Mouse (Mus musculus): Measurements from ENCODE around the gene Robo2. TPM values are rescaled to one million over a fixed set of nuclear protein-coding genes. Genes with fewer than 3 reads are reported as not detected.

Gene Robo2
- polyA plus RNA-seq, 1 experiment: not detected

DNA sequence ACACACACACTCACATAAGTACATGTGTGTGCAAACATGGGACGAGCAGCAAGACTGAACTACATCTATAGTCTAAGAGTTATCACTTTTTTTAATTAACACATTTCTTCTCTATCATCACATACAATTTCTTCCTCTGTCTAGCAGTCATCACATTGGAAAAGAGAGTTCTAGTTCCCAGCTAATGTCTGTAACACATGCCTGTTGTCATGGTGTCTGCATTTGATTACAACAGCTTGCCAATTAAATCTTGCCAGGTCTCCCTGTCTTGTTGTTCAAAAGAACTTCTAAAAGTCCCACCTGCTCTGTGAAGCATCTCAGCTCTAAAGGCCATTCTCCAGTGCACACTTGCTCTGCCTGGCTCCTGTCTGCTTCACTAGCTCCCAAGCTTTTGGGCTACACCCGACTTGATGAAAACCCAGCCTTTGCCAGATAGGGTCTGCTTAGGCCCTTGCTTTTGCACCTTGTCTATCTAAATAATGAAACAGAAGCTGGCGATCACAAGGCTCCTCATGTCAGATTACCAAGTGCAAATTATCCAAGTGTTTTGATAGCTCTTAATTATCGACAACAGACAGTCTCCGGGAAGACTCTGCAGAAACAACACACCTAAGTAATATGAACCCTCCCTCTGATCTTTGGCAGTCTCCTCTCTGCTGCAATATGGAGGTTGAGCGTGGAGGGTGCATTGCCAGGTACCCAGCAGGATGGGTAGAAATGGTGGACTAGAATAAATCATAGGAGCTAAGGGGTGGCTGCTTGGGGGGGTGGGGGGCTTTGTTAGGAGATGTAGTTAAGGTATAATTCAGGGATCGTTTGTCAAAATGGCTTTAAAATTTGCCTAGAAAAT lies 186.0 kb downstream of the Robo2 start:
- no peaks in the 10 kb centered on the region for H3K4me1 ChIP-seq (ENCODE audit: control insufficient read depth, insufficient read depth, low read length)

DNA sequence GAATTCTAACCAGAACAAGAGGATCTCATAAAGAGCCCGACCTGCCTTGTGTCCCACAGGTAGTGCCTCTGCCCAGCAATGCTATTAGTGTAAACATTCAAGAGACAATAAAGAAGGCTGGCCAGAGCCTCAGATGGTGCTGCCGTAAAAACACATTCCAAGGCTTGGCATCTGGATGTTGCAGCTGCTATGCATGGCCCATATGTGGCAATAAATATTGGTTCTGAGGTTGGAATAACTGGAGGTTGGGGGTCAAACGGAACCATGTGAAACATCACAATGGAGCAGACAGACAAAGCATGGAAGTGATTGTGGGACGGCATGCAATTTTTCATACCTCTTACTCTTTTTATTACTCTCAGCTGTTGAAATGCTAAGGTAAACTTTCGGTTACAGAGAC lies 189.1 kb downstream of the Robo2 start:
- Histone ChIP-seq H3K4me3 (ENCODE audit: insufficient read depth, low read length) (no peak overlapping the region), H3K4me1 (ENCODE audit: control insufficient read depth, insufficient read depth, low read length) (no peaks in the 10 kb centered on the region), H3K27ac (ENCODE audit: insufficient read depth, low read depth, low read length) (no peak overlapping the region)
- no peak for TF ChIP-seq POLR2A (IDR thresholded peaks at IDR 0.05; ENCODE audit: borderline replicate concordance, low read depth, low read length)
- TF ChIP-seq CTCF (IDR thresholded peaks at IDR 0.05; ENCODE audit: low read depth, low read length): no peak

More for the DNA sequence above, 186.0 kb downstream of the Robo2 start:
- TF ChIP-seq CTCF (IDR thresholded peaks at IDR 0.05; ENCODE audit: low read depth, low read length): no peak
- TF ChIP-seq POLR2A (IDR thresholded peaks at IDR 0.05; ENCODE audit: borderline replicate concordance, low read depth, low read length): no peak
- no peak overlapping the region for H3K27ac ChIP-seq (ENCODE audit: insufficient read depth, low read depth, low read length)
- H3K4me3 ChIP-seq (ENCODE audit: insufficient read depth, low read length): no peak overlapping the region

DNA sequence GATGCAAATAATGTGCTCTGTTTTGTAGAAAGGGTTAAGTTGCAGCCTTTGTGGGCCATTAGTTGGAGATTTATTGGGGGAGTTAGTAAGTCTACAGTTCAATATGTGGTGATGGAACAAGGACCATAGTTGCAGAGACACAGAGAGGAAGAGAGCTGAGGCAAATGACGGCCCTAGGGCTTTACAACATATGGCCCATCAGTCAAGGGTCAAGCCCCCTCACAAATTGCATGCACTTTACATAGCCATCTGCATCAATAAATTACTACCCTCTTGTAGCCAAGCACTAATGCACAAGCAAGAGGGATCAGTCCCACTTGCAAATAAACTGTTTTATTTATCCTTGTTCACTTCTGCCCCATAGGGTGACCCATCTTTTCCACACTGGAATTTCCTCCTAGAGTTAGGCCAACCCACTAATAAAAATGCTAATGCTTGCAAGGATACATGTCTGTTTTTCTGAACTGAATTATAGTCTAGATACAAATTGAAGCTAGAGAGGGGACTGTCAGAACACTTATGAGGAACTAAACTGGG lies 194.7 kb downstream of the Robo2 start:
- Histone ChIP-seq H3K4me3 (ENCODE audit: insufficient read depth, low read length) (no peak overlapping the region), H3K27ac (ENCODE audit: insufficient read depth, low read depth, low read length) (no peak overlapping the region), H3K4me1 (ENCODE audit: control insufficient read depth, insufficient read depth, low read length) (no peaks in the 10 kb centered on the region)
- no peak for TF ChIP-seq CTCF (IDR thresholded peaks at IDR 0.05; ENCODE audit: low read depth, low read length)
- TF ChIP-seq POLR2A (IDR thresholded peaks at IDR 0.05; ENCODE audit: borderline replicate concordance, low read depth, low read length): no peak

DNA sequence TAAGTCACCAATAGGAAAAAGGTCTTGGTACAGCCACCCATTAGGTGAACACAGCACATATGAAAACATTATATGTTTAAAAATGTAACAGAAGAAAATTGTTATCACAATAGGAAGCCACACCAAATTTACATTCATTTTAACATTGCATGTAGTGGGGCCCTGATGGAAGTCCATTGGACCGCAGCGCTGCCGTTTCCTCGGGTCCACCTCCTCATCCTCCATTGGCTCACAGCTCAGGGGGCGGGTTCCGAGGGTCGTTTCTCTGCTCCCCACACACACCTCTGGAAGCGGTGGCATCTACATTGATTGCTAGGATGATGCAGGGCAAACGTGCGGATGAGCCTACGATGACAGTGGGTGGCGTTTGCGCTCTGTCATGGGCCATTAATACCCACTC lies 195.8 kb downstream of the Robo2 start:
- Histone ChIP-seq H3K4me3 (ENCODE audit: insufficient read depth, low read length) (no peak overlapping the region), H3K27ac (ENCODE audit: insufficient read depth, low read depth, low read length) (no peak overlapping the region), H3K4me1 (ENCODE audit: control insufficient read depth, insufficient read depth, low read length) (no peaks in the 10 kb centered on the region)
- TF ChIP-seq POLR2A (IDR thresholded peaks at IDR 0.05; ENCODE audit: borderline replicate concordance, low read depth, low read length) (no peak), CTCF (IDR thresholded peaks at IDR 0.05; ENCODE audit: low read depth, low read length) (no peak)

DNA sequence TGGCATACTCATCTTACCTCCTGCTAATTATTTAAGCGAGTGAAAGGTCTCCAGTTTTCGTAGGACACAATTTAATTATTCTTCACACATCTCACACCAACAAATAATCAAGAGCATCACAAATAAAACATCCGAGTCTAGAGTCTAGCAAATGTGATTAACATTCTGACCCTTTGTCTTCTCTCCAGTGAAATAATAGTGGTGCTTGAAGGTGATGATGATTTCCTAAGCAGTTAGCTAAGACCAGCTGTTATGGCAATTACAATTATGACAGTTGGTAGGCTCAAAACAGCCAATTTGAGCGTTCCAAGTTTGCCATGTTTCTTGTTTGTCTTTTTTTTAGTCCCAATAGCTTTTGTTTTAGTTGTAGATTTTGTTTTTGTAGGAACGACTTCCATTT lies 210.9 kb downstream of the Robo2 start:
- Histone ChIP-seq H3K4me3 (ENCODE audit: insufficient read depth, low read length) (no peak overlapping the region), H3K27ac (ENCODE audit: insufficient read depth, low read depth, low read length) (no peak overlapping the region)

DNA sequence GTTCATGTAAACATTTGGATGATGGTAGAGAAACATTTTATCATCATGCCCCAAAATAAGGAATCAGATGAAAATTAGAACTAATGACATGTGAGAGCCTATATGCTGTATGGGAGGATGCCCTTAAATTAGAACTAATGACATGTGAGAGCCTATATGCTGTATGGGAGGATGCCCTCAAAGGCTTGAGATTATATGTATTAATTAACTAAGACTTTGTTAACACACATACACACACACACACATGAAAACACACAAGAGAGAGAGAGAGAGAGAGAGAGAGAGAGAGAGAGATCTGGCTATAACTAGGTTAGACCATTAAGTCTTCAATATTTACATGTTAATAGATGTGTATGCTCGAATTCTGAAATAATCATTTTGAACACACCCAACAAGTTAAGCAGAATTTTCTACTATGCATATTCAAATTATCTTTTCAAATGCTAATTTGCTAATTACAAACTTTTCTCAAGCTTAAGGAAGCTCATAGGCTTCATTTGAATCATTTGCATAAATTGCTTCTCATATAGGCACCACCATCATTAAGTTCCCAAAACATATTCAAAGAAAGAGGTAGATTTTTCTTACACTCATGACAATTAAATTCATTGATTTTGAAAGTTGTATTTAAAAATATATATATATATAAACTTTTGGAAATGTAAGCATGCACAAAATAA lies 211.5 kb downstream of the Robo2 start:
- Histone ChIP-seq H3K27ac (ENCODE audit: insufficient read depth, low read depth, low read length) (no peak overlapping the region), H3K4me1 (ENCODE audit: control insufficient read depth, insufficient read depth, low read length) (no peaks in the 10 kb centered on the region), H3K4me3 (ENCODE audit: insufficient read depth, low read length) (no peak overlapping the region)
- TF ChIP-seq CTCF (IDR thresholded peaks at IDR 0.05; ENCODE audit: low read depth, low read length): no peak
- no peak for TF ChIP-seq POLR2A (IDR thresholded peaks at IDR 0.05; ENCODE audit: borderline replicate concordance, low read depth, low read length)

More for the DNA sequence above, 210.9 kb downstream of the Robo2 start:
- TF ChIP-seq POLR2A (IDR thresholded peaks at IDR 0.05; ENCODE audit: borderline replicate concordance, low read depth, low read length): no peak
- TF ChIP-seq CTCF (IDR thresholded peaks at IDR 0.05; ENCODE audit: low read depth, low read length): no peak
- no peaks in the 10 kb centered on the region for H3K4me1 ChIP-seq (ENCODE audit: control insufficient read depth, insufficient read depth, low read length)

DNA sequence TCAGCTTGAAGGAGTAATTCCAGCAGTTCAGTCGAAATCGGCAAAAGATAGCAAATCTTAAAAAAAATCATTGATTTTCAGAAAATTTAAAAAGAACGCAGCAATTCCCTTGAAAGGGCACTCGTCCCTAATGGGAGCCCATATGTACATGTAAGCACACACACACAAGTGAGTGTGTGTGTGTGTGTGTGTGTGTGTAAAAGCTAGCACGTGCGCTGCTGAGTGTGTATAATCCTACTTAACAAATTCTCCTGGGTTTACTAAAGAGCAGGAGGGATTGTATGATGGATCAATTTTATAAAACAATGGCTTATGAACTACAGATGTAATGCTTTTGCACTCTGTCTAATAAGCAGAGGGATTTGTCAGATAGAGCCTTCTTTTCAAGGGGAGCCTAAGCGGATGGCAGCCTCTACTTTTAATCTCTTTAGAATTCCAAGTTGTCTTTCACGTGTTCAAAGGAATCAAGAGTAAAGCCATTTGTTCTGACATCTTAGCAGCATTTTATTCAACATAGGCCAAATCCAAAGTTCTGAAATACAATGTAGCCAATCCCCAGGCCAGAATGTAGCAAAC lies 218.6 kb downstream of the Robo2 start:
- TF ChIP-seq POLR2A (IDR thresholded peaks at IDR 0.05; ENCODE audit: borderline replicate concordance, low read depth, low read length) (no peak), CTCF (IDR thresholded peaks at IDR 0.05; ENCODE audit: low read depth, low read length) (no peak)

DNA sequence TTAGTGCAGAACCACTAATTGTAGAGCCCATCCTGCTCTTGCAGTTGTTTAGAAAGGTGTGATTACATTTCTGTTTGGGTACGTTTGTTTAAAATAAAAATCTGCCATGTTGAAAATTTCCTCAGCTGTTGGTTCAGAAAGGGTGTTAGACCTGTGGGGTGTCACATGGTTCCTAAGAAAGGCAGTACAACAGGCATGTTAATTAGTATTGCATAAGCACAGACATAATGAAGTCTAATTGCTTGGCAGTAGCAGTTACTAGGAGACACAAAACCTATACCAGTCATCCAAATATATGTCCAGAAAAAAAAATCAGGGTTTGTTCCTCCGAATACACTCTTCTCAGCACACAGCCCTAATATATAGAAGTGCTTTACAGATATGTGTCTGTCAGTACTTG lies 220.0 kb downstream of the Robo2 start:
- Histone ChIP-seq H3K27ac (ENCODE audit: insufficient read depth, low read depth, low read length) (no peak overlapping the region), H3K4me3 (ENCODE audit: insufficient read depth, low read length) (no peak overlapping the region), H3K4me1 (ENCODE audit: control insufficient read depth, insufficient read depth, low read length) (no peaks in the 10 kb centered on the region)
- TF ChIP-seq POLR2A (IDR thresholded peaks at IDR 0.05; ENCODE audit: borderline replicate concordance, low read depth, low read length) (no peak), CTCF (IDR thresholded peaks at IDR 0.05; ENCODE audit: low read depth, low read length) (no peak)

More for the DNA sequence above, 218.6 kb downstream of the Robo2 start:
- H3K4me3 ChIP-seq (ENCODE audit: insufficient read depth, low read length): no peak overlapping the region
- H3K4me1 ChIP-seq (ENCODE audit: control insufficient read depth, insufficient read depth, low read length): no peaks in the 10 kb centered on the region
- H3K27ac ChIP-seq (ENCODE audit: insufficient read depth, low read depth, low read length): no peak overlapping the region

DNA sequence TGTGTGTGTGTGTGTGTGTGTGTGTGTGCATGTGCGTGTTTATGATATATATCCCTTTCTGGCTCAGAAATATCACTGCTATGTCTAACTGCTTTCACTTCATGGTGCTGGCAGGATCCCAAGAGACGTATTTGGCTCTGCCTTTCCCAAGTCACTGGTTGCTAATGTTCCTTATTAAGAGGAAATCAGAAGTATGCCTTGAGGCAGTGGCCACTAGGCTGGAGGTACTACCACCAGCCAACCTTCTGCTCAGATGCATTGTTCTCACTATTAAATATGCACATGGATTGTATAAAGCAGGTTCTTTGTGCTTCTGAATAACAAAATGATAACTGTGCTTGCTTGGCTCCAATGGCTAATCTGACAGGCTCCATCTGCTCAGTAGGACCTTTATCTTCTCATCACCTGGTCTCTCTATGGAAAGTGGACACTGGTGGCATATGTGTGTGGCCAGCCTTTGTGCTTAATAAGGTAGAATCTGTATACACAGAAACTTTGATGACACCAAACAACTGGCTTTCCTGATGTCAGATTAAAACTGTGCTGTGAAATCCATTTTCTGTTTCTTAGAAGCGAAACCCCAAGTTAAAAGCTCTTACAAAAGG lies 229.0 kb downstream of the Robo2 start:
- H3K4me3 ChIP-seq (ENCODE audit: insufficient read depth, low read length): no peak overlapping the region
- no peak for TF ChIP-seq CTCF (IDR thresholded peaks at IDR 0.05; ENCODE audit: low read depth, low read length)
- H3K27ac ChIP-seq (ENCODE audit: insufficient read depth, low read depth, low read length): no peak overlapping the region
- H3K4me1 ChIP-seq (ENCODE audit: control insufficient read depth, insufficient read depth, low read length): no peaks in the 10 kb centered on the region
